Mouse (Mus musculus) intestine, postnatal 0 days (tissue): ENCODE data around the gene Sgsh. TPM values are rescaled to one million over a fixed set of nuclear protein-coding genes. Genes with fewer than 3 reads are reported as not detected.

ENCODE experiments used
- ATAC-seq: fragments of 200-750 bp; cut with Nextera tagmentation; 2 replicates; pipeline ENCODE4 v1.8.0; 2017; ENCODE audit warnings: mild to moderate bottlenecking, moderate TSS enrichment, moderate library complexity
- H3K27ac ChIP-seq: fragments of 300-500 bp; sonication (generic); 2 replicates; pipeline ENCODE4 v1.5.1; 2014; ENCODE audit warnings: mild to moderate bottlenecking, low read depth, low read length, moderate library complexity
- H3K27me3 ChIP-seq: fragments of 300-500 bp; sonication (generic); replicated peaks from 2 replicates; pipeline ENCODE4 v1.6.1; 2014; ENCODE audit warnings: low read length, mixed read lengths; ENCODE audit not compliant: control insufficient read depth, insufficient read depth
- H3K36me3 ChIP-seq: fragments of 300-500 bp; sonication (generic); 2 replicates; pipeline ENCODE4 v1.6.1; 2014; ENCODE audit warnings: mild to moderate bottlenecking, moderate library complexity; ENCODE audit not compliant: control insufficient read depth, insufficient read depth
- H3K4me1 ChIP-seq: fragments of 300-500 bp; sonication (generic); replicated peaks from 2 replicates; pipeline ENCODE4 v1.6.1; 2014; ENCODE audit warnings: antibody characterized with exemption, low read length, mixed read lengths; ENCODE audit not compliant: control insufficient read depth, insufficient read depth
- H3K4me2 ChIP-seq: fragments of 300-500 bp; sonication (generic); replicated peaks from 2 replicates; pipeline ENCODE4 v1.6.1; 2014; ENCODE audit warnings: low read depth, mild to moderate bottlenecking, moderate library complexity
- H3K4me3 ChIP-seq: fragments of 300-500 bp; sonication (generic); 2 replicates; pipeline ENCODE4 v1.5.1; 2014; ENCODE audit warnings: low read depth, low read length
- H3K9ac ChIP-seq: fragments of 300-500 bp; sonication (generic); 2 replicates; pipeline ENCODE4 v1.6.1; 2014; ENCODE audit warnings: mild to moderate bottlenecking, low read depth, low read length
- H3K9me3 ChIP-seq: fragments of 300-500 bp; sonication (generic); 2 replicates; pipeline ENCODE4 v1.6.1; 2016; ENCODE audit warnings: mixed run types; ENCODE audit not compliant: control insufficient read depth
- CTCF ChIP-seq: sonication (generic); IDR thresholded peaks from 2 replicates; pipeline ENCODE4 v1.5.1; 2016; ENCODE audit warnings: low read depth, mild to moderate bottlenecking, control low read depth, antibody characterized with exemption, moderate library complexity
- WGBS: fragments of 180-500 bp; shearing (Covaris S2); extraction: QIAGEN DNeasy Blood & Tissue Kit; methylation state at CpG from one replicate; pipeline ENCODE4 v1.1.7; 2014; 5-methylcytosine and 5-hydroxymethylcytosine counted together
- polyA plus RNA-seq: library from polyadenylated mRNA; unstranded; fragments of >200 nt; fragmentation: Nextera tagmentation; extraction: Ambion mirVana; gene quantifications from 2 replicates; pipeline ENCODE4 v1.2.1, GENCODE M21; 2015

Sgsh gene
- polyA plus RNA-seq, 1 experiment from 2014 or later = 7.7 TPM

DNA sequence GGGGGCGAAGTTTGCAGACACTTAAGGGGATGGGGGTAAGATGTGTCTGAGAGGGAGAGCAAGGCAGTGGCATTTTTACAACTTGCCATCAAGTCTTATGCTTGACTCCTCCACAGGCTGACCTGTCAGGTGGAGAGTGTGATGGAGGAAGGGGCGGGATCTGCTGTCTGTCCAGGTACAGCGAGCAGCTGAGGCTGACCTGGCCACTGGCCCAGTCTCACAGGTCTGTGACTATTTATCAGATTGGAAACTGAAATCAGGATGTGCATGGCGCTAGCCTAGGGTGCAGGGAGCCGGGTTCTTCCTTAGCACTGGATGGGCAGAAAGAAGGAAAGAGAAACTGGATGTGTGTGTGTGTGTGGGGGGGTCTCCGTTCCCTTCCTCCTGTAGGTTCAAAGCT, 38.9 kb upstream of the Sgsh start:
- H3K27ac ChIP-seq = no peak overlapping the region; the same call in 1 of the 2 replicates
- no peaks in the 10 kb centered on the region for H3K9me3 ChIP-seq
- H3K9ac ChIP-seq = 0 out of 2 replicates have a peak overlapping the region, but pooled peaks have one; percentile 32
- peaks cover 4% of the 10 kb centered on the region; the same call in 1 of the 2 replicates for H3K4me1 ChIP-seq
- H3K36me3 ChIP-seq = peaks cover 13% of the 10 kb centered on the region
- H3K4me2 ChIP-seq = peak overlapping the region; percentile 83
- no peak for TF ChIP-seq CTCF
- peak overlapping the region; percentile 62 for H3K4me3 ChIP-seq
- peak; percentile 16; the same call in 1 of the 2 replicates for ATAC-seq
- 34% methylated on average over 6 of the region's 6 CpGs for WGBS
- H3K27me3 ChIP-seq = no peaks in the 10 kb centered on the region

DNA sequence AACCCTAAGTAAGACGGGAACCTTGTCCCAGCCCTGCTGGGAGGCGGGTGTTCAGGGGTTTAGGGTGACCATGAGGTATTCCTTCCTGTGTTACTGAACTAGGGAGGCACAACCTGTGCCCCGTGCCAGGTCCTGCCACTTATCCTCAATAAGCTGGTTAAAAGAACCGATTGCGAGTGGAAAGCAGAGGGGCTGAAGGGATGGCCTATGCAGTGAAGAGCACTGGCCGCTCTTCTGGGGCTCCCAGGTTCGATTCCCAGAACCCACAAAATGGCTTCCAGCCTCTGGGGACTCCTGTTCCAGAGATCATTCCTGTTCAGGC, 38.1 kb upstream of the Sgsh start:
- no peak for TF ChIP-seq CTCF
- Histone ChIP-seq H3K4me2 (peak overlapping the region; percentile 83), H3K27ac (peak overlapping the region; percentile 89), H3K36me3 (peaks cover 13% of the 10 kb centered on the region), H3K4me3 (peak overlapping the region; percentile 62), H3K27me3 (no peaks in the 10 kb centered on the region), H3K9me3 (no peaks in the 10 kb centered on the region), H3K4me1 (peaks cover 4% of the 10 kb centered on the region; the same call in 1 of the 2 replicates), H3K9ac (peak overlapping the region; percentile 32)
- 11% methylated on average over 7 of the region's 7 CpGs for WGBS
- no peak for ATAC-seq

DNA sequence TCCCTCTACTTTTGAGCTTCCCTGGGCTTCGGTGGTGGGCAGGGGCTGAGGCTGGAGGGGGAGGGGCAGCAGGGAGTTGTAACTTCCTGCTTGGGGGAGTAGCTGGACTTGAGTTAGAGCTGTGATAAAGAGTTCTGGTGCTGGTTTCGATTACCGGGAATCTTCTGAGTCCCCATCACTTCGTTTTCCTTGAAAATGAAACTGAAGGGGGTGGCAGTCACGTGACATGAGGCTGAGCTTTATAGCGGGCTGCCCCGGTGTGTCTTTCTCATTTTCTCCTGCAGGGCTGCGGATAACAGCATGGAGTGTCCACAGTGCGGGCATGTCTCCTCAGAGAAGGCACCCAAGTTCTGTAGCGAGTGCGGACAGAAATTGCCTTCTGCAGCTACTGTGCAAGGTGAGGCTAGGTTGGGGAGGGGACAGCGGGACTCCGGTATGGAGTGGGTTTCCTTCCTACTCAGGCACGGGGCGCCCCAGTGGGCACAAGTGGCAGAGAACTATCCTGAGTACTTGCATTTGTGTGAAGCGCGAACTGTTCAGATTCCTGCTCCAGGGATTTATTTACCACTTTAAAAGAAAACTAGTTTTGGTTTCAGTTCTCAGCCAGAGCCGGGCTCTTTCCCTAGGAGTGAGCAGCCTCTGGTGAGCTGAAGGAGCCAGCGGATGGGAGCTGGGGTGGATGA, 37.6 kb upstream of the Sgsh start, which contains the start of gene Rnf213:
TSS of gene Rnf213 (plus strand) at position 301 of the 683 bp plus-strand sequence.
- Histone ChIP-seq H3K27ac (peak within 1 kb of the TSS; percentile 89), H3K9ac (peak within 1 kb of the TSS; percentile 32), H3K27me3 (no peaks in the 10 kb centered on the region), H3K4me1 (peaks cover 4% of the 10 kb centered on the region; the same call in 1 of the 2 replicates), H3K36me3 (peaks cover 13% of the 10 kb centered on the region), H3K4me3 (peak within 1 kb of the TSS; percentile 62), H3K4me2 (peak within 1 kb of the TSS; percentile 83), H3K9me3 (no peaks in the 10 kb centered on the region)
- peak; percentile 66 for TF ChIP-seq CTCF
- ATAC-seq = peak; percentile 59
- under 1% methylated on average over 19 of the region's 19 CpGs for WGBS

DNA sequence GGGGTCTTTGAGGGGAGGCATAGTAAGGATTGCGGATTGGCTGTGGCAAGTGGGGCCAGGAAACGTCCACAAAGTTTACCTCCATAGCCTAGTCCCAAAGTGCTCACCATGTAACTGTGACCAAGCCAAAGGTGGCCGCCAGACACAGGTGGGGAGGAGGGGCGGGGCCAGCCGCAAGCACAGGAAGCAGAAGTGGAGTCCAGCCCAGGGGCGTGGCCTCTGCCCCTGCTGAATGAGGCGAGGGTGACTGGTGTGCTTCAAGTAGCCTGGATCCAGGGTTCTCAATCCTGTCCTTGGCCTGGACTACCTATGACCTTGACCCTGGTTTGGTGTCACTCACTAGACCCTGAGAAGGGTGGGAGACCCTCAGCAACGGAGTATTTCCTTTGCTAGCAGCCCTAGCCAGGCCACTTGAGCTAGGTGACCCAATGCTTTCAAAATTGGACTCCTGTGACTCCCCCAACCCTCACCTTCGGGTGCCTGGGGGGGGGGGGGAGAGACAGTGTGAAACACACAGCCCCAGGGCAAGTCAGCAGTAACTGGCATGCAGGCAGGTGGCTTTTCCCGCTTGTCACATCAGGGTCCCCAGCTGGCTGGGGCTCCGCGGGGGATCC, 36.8 kb upstream of the Sgsh start:
- H3K36me3 ChIP-seq = peaks cover 13% of the 10 kb centered on the region
- no peak for TF ChIP-seq CTCF
- no peaks in the 10 kb centered on the region for H3K9me3 ChIP-seq
- peaks cover 4% of the 10 kb centered on the region; the same call in 1 of the 2 replicates for H3K4me1 ChIP-seq
- peak overlapping the region; percentile 32; the same call in 1 of the 2 replicates for H3K9ac ChIP-seq
- H3K27me3 ChIP-seq = no peaks in the 10 kb centered on the region
- peak; percentile 69 for ATAC-seq
- 5% methylated on average over 12 of the region's 12 CpGs for WGBS
- peak overlapping the region; percentile 89 for H3K27ac ChIP-seq
- peak overlapping the region; percentile 62 for H3K4me3 ChIP-seq
- H3K4me2 ChIP-seq = peak overlapping the region; percentile 83

DNA sequence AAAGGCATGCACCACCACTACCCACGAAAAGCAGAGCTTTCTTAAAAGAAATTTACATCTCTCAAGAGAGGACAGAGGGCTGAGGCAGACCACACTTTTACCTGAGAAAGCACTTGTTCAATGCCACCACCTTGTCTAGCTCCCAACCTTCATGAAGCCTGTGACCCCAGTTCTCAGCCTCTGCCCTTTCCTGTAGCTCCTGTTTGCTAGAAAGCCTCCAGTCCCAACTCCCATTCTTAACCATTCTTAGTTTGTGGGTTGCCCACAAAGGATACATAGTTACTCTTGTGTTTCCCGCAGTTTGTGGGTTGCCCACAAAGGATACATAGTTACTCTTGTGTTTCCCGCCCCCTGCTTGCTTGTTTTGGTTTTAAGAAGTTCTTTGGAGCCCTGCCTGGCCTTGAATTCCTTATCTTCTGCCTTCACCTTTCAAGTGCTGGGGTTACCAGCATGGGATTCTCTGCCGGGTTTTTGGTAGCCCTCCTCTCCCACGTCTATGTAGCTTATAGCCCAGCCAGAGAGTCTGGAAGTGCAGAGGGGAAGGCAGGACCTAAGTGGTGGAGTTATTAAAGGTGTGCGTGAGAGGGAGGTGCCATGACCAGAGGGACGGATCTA, 36.2 kb upstream of the Sgsh start:
- 39% methylated on average over 7 of the region's 7 CpGs for WGBS
- Histone ChIP-seq H3K4me1 (peaks cover 4% of the 10 kb centered on the region; the same call in 1 of the 2 replicates), H3K4me3 (peak overlapping the region; percentile 66), H3K27me3 (no peaks in the 10 kb centered on the region), H3K4me2 (peak overlapping the region; percentile 83), H3K27ac (peak overlapping the region; percentile 89), H3K36me3 (peaks cover 9% of the 10 kb centered on the region), H3K9me3 (no peaks in the 10 kb centered on the region), H3K9ac (0 out of 2 replicates have a peak overlapping the region, but pooled peaks have one; percentile 7)
- TF ChIP-seq CTCF = no peak
- 0 out of 2 replicates have a peak, but pooled peaks have one; percentile 0 for ATAC-seq
